Mouse (Mus musculus): Measurements from ENCODE around the gene Lrrc15. TPM values are rescaled to one million over a fixed set of nuclear protein-coding genes. Genes with fewer than 3 reads are reported as not detected.

The Lrrc15 gene
- polyA plus RNA-seq, 1 experiment: 96.3 TPM

GRCm38 (mm10) chr16:30231882-30232604 lies 51.0 kb downstream of the Lrrc15 start:
- H3K4me3 ChIP-seq (ENCODE audit: insufficient read depth, low read length): no peak overlapping the region

GRCm38 (mm10) chr16:30227352-30227751 lies 55.7 kb downstream of the Lrrc15 start:
- no peak overlapping the region for H3K27ac ChIP-seq (ENCODE audit: insufficient read depth, low read length)
- no peaks in the 10 kb centered on the region for H3K4me1 ChIP-seq (ENCODE audit: control insufficient read depth, insufficient read depth, low read length)
- H3K4me3 ChIP-seq (ENCODE audit: insufficient read depth, low read length): no peak overlapping the region
- TF ChIP-seq POLR2A (IDR thresholded peaks at IDR 0.05; ENCODE audit: low read depth, low read length): no peak
- TF ChIP-seq CTCF (IDR thresholded peaks at IDR 0.05; ENCODE audit: borderline replicate concordance, insufficient read depth, low read length): no peak

More at GRCm38 (mm10) chr16:30231882-30232604, 51.0 kb downstream of the Lrrc15 start:
- Histone ChIP-seq H3K27ac (ENCODE audit: insufficient read depth, low read length) (no peak overlapping the region), H3K4me1 (ENCODE audit: control insufficient read depth, insufficient read depth, low read length) (peaks cover 8% of the 10 kb centered on the region)
- no peak for TF ChIP-seq CTCF (IDR thresholded peaks at IDR 0.05; ENCODE audit: borderline replicate concordance, insufficient read depth, low read length)
- no peak for TF ChIP-seq POLR2A (IDR thresholded peaks at IDR 0.05; ENCODE audit: low read depth, low read length)

GRCm38 (mm10) chr16:30221161-30221782 lies 61.8 kb downstream of the Lrrc15 start:
- H3K27ac ChIP-seq (ENCODE audit: insufficient read depth, low read length): no peak overlapping the region
- H3K4me1 ChIP-seq (ENCODE audit: control insufficient read depth, insufficient read depth, low read length): no peaks in the 10 kb centered on the region; the same call in 1 of the 2 replicates
- no peak overlapping the region for H3K4me3 ChIP-seq (ENCODE audit: insufficient read depth, low read length)
- TF ChIP-seq POLR2A (IDR thresholded peaks at IDR 0.05; ENCODE audit: low read depth, low read length) (no peak), CTCF (IDR thresholded peaks at IDR 0.05; ENCODE audit: borderline replicate concordance, insufficient read depth, low read length) (no peak)

Other genes with a start within 250 kb of the Lrrc15 start
- gene Hes1, start 218.9 kb downstream of the Lrrc15 start, polyA plus RNA-seq (2011; ENCODE audit: insufficient read length, low read depth, missing spikeins): 88.5 and 106 TPM in 2 replicates
- gene Cpn2, start 15.8 kb downstream of the Lrrc15 start, polyA plus RNA-seq (2011; ENCODE audit: insufficient read length, low read depth, missing spikeins): 0.43 and 0.67 TPM in 2 replicates
- 0.54 TPM in 1 of 2 replicates, not detected in the other for gene Gp5, start 27.5 kb upstream of the Lrrc15 start, polyA plus RNA-seq (2011; ENCODE audit: insufficient read length, low read depth, missing spikeins)
- 103 and 135 TPM in 2 replicates for gene Atp13a3, start 122.7 kb upstream of the Lrrc15 start, polyA plus RNA-seq (2011; ENCODE audit: insufficient read length, low read depth, missing spikeins)